Mouse (Mus musculus) heart, postnatal 0 days (tissue): ENCODE measurements around the gene Adamtsl1.

Source experiments
- CTCF ChIP-seq: IDR thresholded peaks from 2 replicates; pipeline ENCODE4 v1.5.1; 2016; ENCODE audit warnings: antibody characterized with exemption, control low read depth, low read depth
- EP300 ChIP-seq: IDR thresholded peaks from 2 replicates; pipeline ENCODE4 v1.6.1; 2016; ENCODE audit warnings: antibody characterized with exemption, low read depth

DNA sequence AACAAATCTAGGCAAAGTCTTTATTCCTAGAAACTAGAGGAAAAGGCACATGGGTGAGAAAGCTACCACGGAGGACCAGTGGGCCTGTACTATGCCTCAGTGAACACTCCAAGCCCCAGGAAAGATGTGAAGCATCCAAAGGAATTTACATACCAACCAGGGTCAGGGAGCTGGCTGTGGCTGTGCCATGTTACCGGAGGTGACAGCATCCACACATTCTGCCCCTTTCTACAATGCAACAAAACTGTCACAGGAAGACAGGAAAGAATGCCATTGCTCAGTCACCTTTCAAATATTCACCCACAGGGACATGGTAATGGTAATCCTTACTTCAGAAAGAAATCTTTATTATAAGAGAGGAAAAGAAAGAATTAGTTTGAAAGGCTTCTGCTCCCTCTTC lies 859.2 kb downstream of the Adamtsl1 start:
- TF ChIP-seq CTCF (no peak), EP300 (no peak)
